Mouse (Mus musculus) megakaryocyte, embryonic 14.5 days (primary cell): ENCODE results near the gene March8.

Experiments used
- FLI1 ChIP-seq: IDR thresholded peaks from 2 replicates; pipeline ENCODE4 v1.6.1; 2012; ENCODE audit warnings: low read length, inconsistent platforms, mixed read lengths
- GATA1 ChIP-seq: IDR thresholded peaks from 3 replicates; pipeline ENCODE4 v1.6.1; 2012; ENCODE audit warnings: mixed read lengths, low read length, inconsistent platforms, borderline replicate concordance

GRCm38 (mm10) chr6:116406680-116407079, 68.9 kb downstream of the March8 start:
- no peak for TF ChIP-seq GATA1
- no peak for TF ChIP-seq FLI1
